Mouse (Mus musculus) right cerebral cortex, postnatal 25 days (tissue): ENCODE results near the gene Kcnip3.

ENCODE experiments used
- DNase-seq: peaks from one replicate; pipeline ENCODE4 v3.0.0; 2022

The Kcnip3 gene

DNA sequence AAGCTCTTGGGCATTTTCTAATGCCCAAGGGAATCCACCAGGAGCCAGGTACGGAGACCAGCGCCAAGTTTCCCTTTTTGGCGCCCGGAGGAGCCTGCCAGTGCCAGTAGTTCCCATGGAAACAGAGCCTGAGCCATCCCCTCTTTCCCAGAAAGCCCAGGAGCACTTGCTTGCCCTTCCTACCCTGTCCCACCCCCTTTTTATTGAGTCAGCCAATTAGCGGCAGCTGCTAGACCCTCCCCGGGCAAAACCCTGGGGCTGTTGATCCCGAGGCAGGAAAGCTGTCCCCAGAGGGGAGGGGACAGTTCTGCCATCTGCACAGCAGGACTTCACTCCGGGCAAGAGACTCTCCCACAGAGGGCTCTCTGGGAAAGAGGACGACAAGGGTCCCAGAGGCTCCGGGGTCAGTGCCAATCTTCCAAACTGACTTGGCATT, at the start of gene Kcnip3:
Gene Kcnip3, minus strand, starts transcription at position 89 of the 436 bp plus-strand sequence.
- peak; percentile 83 for DNase-seq

DNA sequence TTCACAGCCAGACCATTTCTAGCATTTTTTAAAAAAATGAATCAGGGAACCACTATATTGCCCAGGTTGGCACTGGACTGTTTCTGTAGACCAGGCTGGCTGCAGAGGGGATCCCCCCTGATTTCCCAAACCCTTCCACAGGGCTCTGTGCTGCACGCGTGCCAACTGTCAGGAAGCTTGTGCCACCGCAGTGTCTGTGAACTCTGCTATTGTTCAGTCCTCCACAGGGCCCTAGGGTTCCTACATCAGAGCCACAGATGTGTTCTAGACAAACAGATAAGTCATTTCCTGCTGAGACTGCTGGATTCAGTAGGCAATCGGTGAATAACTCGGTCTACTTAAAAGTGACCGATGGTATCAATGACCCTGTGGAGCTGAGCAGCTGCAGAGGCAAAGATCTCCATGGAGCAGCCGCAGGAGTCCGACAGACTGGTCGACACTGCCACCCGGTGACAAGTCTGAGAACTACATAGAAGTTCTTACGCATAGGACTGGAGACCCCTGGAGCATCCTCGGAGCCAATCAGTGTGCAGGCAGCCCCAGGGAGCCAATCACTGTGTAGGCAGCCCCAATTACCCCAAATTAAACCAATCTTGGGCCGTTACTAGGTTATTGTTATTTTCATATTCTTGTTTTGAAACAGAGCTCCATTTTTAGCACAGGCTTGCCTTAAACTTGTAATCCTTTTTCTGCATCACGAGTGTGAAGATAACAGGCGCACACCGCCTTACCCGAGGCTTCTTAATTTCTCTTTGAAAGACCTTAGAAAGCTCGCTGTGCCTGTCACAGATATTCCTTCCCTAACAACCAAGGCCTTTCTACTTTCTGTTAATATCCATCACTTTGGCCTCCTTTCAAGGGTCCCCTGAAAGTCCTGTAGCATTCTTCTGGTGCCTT, 37.4 kb upstream of the Kcnip3 start:
- peak; percentile 89 for DNase-seq

DNA sequence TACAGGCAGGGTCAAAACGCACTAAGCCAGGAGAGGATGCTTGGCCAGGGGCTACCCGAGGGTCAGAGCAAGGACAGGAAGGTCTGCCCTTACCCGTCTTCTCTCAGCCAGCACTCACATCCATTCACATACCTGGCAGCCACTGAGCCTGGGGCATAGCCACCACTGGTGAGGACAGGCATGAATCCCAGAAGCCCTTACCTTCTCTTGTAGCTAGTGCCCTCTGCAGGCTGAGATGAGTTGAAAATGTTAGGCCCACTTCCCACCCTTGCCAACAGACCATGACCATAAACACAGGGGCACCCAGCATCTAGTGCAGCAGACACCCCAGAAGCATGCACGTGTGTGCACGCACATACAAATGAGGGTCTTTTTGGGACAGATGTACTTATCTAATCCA, 29.2 kb upstream of the Kcnip3 start:
- peak; percentile 34 for DNase-seq

DNA sequence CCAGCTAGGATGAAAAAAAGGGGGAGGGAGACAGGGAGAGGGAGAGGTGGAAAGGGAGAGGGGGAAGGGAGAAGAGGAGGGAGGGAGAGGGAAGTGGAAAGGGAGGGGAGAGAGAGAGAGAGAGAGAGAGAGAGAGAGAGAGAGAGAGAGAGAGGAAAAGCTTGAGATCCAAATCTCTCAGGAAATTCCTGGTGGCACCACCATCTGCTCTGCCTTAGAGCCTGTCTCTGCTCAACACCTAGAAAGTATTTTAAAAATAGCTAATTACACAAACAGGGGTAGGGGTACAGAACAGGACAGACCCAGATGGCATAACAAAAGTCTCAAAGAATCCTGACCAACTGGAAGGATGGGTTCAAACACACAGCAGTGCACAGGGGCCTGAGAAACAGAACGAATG, 28.6 kb upstream of the Kcnip3 start:
- DNase-seq, result no peak

DNA sequence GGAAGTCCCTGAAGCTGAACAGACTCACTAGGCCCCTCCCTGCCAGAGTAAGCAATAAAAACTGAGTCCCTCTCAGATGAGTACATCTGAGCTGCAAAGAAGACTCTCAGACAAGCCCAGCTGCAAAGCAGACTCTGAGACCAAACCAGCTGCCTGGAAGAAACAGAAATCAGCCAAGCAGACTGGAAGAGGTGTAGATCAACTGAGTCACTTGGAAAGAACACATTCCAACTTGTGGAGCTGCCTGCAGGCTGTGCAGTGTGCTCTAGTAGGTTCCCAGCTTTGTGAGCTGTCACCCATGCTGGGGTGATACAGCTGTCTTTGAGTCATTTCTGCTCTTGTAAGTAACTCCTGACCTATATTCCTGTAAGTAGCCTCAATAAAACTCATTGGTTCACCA, 27.8 kb upstream of the Kcnip3 start:
- no peak for DNase-seq

DNA sequence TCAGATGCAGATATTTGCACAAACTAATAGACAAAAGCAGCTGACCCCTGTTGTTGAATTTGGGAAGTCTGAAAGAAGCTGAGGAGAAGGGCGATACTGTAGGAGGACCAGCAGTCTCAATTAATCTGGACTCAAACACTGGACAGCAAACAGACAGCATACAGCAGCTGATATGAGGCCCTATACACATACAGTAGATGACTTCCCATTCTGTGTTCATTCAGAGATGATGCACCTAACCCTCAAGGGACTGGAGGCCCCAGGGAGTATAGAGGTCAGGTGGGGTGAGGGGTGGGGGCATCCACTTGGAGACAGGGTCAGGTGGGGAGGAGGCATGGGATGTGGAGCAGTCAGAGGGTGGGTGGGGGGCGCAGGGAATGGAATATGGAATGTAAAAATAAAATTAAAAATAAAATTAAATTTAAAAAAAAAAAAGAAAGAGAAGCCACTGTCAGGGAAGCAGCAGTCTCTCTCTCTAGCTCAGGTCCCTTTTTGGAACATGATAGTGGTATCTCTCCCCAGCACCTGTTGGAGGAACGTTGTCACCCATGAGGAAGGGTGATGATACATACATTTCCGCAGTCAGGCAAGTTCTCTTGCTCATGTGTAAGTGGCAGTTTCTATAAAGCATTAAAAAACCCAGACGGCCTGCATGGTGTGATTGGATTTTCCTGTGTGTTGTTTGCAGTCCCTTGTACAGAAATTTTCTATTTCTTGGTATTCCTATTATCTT, 26.6 kb upstream of the Kcnip3 start:
- DNase-seq, result no peak

DNA sequence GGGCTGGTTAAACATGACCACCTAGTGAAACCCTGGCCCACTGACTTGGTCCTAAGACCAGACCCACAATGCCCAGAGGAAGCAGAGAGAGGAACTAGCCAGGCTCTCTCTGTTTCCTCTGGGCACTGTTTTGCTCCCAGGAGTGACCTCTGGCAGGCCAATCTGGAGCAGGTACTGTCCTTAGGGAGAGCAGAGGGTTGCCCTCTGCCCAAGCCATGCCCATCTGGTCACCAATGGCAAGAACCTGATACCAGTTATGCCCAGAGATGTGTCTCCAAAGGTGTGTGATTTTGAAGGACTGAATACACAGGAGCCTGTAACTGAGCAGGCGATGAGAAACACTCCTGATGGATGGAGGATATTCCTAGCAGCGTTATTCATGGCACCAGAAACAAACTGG, 19.8 kb upstream of the Kcnip3 start:
- no peak for DNase-seq

DNA sequence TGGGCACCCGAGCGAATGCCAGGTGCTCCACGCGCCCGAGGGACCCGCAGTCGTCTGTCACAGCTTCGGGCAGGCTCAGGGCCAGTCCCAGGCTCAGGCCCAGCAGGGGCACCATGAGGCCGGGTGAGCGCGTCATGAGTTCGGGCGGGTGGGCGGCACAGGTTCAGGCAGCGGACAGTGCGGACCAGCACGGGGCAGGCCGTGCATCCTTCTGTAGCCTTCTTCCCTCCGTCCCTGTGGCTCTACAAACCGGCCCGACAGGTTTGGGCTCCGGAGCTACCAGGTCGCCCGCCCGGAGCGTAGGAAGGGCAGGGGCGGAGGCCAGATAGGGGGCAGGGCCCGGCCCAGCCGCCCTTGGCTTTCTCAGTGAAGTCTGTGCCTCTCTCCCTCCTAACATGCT, 19.3 kb upstream of the Kcnip3 start, which contains the start of gene Prom2:
Gene Prom2, minus strand, starts transcription at position 283 of the 400 bp plus-strand sequence.
- no peak for DNase-seq

DNA sequence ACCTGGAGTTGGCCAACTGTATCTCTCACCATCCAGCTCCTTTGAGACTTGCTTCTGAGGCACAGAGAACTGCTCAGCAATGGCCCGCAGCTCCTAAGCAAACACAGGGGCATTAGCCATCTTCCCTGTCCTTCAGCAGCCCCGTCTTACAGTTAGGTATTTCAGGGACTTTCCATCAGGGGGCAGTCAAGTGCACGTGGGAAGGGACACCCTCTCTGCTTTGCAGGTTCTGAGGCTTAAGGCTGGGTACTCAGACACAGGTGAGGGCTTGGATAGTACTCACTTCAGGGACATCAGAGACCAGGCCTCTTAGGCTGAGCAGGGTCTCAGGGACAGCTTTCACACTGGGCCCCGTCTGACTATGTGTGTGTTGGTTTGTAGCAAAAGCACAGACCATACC, 17.6 kb upstream of the Kcnip3 start:
- no peak for DNase-seq

DNA sequence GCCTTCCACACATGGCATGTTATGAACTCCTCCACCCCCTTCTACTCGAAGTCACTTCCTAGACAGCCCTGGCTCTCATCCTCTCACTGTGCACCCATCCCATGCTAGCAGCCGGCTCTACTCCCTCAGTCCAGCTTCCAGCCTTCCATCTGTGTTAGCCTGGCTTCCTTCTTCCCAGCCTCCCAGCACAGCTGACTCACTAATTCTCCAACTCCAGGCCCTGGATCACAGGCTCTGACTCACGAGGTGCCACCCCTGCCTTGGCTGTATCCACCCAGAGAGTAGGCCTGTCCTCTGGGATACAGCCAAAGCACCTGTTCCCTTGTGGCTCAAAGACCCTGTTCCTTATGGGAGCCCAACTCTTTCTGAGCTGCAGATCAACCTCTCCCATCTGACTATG, 15.7 kb upstream of the Kcnip3 start:
- DNase-seq, result peak; percentile 71

DNA sequence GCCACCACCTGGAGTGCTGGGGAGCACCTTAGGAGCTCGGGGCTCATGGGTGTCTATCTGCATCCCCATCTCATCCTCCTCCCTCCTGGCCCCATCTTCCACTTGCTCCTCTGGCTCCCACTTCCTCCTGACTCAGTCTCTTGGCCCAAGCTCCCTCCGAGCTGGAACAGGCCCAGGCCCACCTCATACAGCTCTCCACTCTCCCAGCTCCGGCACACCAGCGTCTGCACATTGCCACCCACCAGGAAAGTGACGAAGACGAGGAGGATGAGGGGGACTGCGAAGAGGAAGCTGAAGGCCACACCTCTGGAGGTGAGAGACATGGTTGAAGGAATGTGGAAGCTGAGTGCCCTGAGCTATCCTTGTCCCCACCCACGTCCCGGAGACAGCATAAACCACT, 13.5 kb upstream of the Kcnip3 start:
- peak; percentile 87 for DNase-seq

DNA sequence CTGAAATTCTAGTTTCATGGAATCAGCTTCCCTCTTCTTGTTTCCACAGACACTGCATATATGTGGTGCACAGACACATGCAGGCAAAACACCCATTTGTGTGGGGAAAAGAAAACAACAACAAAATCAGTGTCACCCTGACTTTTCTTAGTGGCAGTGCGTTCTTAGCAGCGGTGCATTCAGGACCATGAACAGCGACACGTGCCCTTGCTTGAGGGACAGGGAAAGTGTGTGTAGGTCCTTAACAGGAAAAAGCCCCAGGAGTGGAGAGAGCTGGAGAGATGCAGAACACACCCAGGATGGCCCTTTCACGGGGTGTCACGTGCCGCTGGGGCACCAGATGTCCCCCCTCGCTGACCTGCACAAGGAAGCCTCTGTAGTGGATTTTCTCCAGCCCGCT, 10.5 kb upstream of the Kcnip3 start:
- no peak for DNase-seq

DNA sequence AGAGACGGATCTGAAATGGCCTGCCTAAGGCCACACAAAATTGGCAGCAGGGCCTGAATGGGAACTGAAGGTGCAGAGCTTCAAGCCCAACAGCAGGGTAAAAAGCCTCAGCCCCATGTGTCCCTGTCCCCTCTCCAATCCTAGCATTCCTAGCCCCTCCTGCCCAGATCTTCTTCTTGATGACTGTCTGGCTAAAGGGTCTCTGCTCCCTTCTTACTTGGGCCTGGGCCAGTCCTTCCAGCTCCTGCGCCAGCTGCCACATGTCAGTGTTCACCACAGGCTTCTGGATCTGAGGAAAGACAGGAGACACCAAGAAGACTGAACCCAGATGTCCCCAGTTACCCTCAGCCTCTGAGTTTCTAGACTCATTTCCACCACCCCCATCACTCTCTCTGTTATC, 9.7 kb upstream of the Kcnip3 start:
- no peak for DNase-seq

DNA sequence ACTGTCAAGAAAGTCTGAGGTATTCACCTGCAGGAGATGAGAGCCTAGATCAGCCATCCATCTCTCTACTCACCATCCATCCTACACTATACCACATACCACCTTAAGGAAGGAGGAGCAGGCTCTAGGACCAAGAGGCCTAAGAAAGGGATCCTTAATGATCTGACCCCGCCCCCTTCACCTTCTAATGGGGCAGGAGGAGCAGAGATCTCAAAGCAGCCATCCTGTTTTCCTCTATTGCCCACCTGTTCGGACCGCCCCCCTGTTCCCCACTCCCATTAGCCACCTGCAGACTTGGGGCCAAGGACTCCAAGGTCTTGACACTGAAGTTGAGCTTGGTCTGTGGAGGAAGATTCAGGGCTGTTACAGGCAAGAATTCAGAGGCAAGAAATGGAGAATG, 8.5 kb upstream of the Kcnip3 start:
- no peak for DNase-seq

DNA sequence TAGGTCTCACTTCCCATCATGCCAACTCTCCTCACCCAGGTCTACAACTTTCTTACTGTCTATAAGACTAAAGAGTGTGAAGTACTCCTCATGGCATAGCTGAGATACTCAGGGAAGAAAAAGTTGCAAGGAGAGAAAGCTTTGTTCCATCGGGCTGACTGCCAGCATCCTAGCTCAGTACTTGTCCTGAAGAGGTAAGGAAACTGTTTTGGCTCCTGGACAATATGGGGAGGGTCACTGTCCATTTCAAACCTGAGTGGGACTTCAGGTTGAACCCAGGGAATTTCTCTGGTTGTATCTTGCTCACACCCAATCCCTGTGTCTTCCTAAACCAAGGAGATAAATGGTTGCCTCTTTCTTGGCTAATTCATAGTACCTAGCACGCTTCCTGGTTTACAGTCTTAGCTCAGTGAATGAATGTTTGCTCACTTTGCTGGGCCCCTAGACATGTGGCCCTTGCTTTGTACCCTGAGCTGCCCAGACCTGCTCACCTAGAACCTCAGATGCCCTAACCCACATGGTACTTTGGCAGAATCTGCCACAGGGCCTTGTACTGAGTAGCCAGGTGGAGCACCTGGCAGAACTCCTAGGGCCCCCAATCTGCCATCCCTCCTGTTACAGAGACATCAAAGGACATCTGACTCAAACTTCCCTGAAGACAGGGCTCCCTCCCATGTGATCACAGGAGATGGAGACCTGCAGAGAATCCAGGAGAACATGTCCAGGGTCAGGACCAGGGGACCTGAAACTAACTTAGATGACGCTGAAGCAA, 3.3 kb upstream of the Kcnip3 start:
- no peak for DNase-seq

DNA sequence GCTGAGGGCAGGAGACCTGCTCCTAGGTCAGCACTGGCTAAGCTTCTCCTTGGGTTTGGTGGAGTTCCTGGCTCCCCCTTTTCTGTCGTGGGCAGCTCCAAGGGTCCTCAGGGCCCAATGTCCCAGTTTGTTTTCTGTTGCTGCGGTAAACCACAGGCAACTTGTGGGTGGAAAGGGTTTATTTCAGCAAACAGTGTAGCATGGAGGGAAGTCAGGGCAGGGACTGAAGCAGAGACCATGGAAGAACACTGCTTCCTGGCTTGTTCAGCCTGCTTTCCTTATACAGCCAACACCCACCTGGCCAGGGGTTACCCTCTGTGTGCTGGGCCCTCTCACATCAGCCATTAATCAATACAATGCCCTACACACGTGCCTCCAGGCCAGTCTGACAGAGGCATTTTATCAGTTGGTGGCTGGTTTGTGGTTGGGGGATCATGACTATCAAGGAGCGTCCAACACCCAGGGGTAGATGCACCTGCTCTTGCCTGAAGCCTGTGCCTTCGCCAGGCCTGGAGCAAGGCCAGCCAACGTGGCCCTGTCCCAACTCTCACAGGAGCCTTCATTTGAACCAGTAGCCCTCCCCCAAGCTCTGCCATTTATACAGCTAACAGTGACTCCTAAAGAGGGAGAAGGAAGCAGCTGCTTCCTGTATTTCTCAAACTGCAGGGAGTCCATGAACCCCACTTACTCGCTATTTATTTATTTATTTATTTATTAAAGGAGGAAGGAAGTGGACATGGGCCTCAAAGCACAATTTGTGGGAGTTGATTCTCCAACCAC, 2.2 kb upstream of the Kcnip3 start:
- no peak for DNase-seq

DNA sequence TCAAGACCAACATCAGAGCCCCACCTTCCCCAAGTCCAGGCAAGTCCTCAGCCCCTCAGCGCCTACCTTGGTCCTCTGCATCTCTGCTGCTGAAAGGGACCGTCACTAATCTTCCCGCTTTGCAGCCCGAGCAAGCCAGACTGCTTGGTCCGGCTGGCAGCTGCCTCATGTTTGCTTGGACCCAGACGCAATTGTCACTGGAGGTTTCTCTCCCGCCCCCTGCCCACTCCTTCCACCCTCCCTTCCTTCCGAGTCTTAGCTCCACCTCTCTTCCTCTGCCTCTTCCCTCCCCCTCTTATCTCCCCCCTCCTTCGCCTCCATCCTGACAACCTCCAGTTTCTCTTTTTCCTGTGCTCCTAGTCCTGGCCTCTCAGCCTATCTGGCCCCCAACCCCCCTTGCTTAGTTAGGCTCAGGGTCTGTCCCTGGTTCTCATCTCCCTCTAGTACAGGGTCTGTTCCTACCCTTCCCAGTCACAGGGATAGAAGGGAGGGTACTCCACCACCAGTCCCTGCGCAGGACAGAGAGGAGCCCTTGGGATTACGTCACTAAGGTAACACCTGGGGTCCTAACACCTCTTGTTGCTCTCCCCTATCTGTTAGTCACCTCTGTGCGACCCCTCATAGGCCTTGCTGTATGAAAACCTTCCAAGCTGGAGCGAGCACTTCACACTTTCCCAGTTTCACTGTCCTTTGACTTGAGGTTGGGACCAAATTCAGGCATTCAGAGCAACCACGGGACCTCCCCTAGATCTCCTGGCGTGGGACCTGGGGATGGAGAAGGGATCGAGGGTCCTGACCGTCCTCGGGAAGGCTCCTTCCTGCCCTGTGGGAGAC, 505 bp downstream of the Kcnip3 start:
- DNase-seq, result peak; percentile 77

DNA sequence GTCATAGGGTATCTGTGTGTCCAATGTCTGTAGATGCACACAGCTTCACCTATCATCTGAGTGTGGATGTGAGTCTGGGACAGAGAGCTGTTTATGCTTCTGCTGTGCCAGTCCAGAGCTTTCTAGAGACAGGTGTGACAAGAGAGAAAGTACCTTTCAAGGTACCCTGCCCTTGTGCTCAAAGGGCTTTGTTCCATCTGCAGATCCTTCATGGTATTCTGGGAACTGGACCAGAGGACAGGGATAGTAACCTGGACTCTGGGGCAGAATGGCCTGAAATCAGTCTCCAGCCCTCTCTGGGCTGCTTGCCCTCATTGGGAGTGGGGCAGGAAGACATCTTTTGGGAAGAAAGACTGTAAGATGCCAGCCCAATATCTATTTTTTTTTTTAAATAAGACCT, 1.8 kb downstream of the Kcnip3 start:
- DNase-seq, result no peak

DNA sequence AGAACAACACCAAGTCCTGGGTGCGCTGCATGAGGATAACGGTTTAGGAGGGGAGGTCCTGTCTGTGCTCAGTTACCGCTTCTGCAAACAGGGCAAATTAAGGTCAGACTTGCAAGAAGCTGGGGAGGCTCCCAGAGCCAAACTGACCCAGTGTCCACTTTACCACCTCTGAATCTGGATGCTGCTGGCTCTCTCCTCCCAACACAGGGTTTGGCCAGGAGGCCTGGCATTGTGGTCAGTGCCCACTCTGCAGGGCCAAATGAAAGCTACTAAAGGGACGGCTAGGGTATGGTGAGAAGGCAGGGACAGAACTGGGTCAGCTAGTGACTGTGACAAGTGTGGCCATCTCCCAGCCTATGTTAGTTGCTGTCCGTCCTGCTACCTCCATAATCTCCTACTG, 2.6 kb downstream of the Kcnip3 start:
- no peak for DNase-seq

DNA sequence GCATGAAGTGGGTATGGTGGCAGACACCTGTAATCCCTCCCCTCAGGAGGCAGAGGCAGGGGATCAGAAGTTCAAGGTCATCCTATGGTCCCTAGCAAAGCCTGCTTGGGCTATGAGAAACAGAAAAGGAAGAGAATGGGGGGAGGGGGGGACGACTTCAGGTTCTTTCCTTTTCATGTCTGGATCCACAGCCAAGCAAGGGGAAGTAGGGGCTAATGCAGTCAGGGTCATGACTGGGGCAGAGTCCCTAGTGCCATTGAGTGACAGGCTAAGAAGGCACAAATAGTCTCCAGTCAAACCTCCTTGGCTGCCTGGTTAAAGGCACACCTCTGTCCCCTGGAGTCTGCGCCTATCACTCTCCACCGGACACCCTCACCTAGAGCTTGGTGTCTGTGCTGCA, 3.1 kb downstream of the Kcnip3 start:
- no peak for DNase-seq

DNA sequence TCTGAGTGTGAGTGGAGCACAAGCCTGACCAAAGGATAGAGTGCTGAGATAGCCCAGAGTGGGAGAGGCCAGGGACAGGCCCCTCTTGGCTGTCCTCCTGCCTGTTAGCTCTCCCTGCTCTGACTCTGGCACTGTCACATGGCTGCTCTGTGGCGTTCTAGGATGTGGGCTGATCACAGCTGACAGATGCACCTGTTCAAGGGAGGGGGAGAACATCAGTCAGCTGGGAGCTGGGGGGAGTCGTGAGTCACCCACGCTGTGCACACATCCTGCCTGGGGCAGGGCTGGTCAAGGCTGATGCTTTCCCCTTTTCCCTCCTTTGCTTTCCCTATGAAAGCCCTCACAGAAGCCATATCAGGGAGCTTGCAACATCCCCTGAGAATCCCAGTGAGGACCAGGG, 3.6 kb downstream of the Kcnip3 start:
- peak; percentile 67 for DNase-seq

DNA sequence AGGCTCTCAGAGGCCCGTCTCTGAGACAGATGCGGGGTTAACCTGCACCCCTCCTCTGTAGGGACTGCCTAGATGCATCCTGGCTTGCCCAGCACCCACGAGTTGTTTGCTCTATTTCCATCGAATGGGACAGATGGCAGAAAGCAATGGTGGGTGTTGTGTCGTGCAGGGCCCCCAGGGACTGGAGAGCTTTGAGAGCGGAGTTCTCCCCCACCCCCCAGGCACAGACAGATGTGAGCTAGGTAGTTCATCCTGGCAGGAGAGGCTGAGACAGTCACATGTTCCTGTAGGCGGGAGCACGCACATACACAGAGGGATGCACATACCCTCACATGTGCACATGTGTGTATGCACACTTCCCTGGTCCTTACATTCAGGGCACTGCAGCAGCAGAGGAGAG, 4.8 kb downstream of the Kcnip3 start:
- peak; percentile 74 for DNase-seq
